Mouse (Mus musculus) bone marrow macrophage, adult 2 months (primary cell): ENCODE data around the gene Gm45713.

Experiments used
- CTCF ChIP-seq: IDR thresholded peaks from 2 replicates; pipeline ENCODE4 v1.5.1; 2012; ENCODE audit warnings: low read depth, mild to moderate bottlenecking, low read length, moderate library complexity
- POLR2A ChIP-seq: IDR thresholded peaks from 2 replicates; pipeline ENCODE4 v1.6.1; 2012; ENCODE audit warnings: mild to moderate bottlenecking, low read depth, low read length, borderline replicate concordance

GRCm38 (mm10) chr7:45147899-45148298, 11.9 kb upstream of the Gm45713 start:
- TF ChIP-seq POLR2A (no peak), CTCF (no peak)
